Mouse (Mus musculus): ENCODE results near the gene Leo1. TPM values are rescaled to one million over a fixed set of nuclear protein-coding genes. Genes with fewer than 3 reads are reported as not detected.

Leo1 gene
- total and polyA plus RNA-seq, 3 experiments, result 43.1 to 60.7 (median 49.9) TPM

- dilution Hi-C loops (cut with MboI; ENCODE audit: extremely low pct_ligation_motif_present, extremely low pct_unique_long_range_greater_than_20kb, low sequenced_read_pairs), result no loop called here
Measured at GRCm38 (mm10) chr9:75455684-75456083, 14.4 kb downstream of the Leo1 start.

GRCm38 (mm10) chr9:75463050-75463660 lies 21.8 kb downstream of the Leo1 start:
- DNase-seq (ENCODE audit: extremely low read depth), result peak; percentile 48
- TF ChIP-seq MAFK (IDR thresholded peaks at IDR 0.05; ENCODE audit: insufficient replicate concordance, low read length), result no peak
- TF ChIP-seq TCF12 (IDR thresholded peaks at IDR 0.05; ENCODE audit: low read depth, low read length), result no peak
- TF ChIP-seq USF1 (IDR thresholded peaks at IDR 0.05; ENCODE audit: low read depth, low read length), result no peak
- TF ChIP-seq POLR2AphosphoS2 (IDR thresholded peaks at IDR 0.05; ENCODE audit: low read depth, low read length), result no peak
- TF ChIP-seq KAT2A (IDR thresholded peaks at IDR 0.05; ENCODE audit: insufficient replicate concordance, low read length), result no peak
- TF ChIP-seq GABPA (IDR thresholded peaks at IDR 0.05; ENCODE audit: insufficient replicate concordance, low read depth, low read length), result no peak
- TF ChIP-seq UBTF (IDR thresholded peaks at IDR 0.05; ENCODE audit: low read depth, low read length), result no peak
- TF ChIP-seq EP300 (IDR thresholded peaks at IDR 0.05; ENCODE audit: low read length), result no peak
- H3K27ac ChIP-seq (ENCODE audit: insufficient read depth, low read depth), result 0 out of 2 replicates have a peak overlapping the region, but pooled peaks have one; percentile 27
- in situ Hi-C loops (cut with MboI; ENCODE audit: low pct_ligation_motif_present, low pct_unique_long_range_greater_than_20kb, low sequenced_read_pairs) (no loop called here), dilution Hi-C loops (cut with MboI; ENCODE audit: extremely low pct_ligation_motif_present, extremely low pct_unique_long_range_greater_than_20kb, low sequenced_read_pairs) (no loop called here)
- H3K36me3 ChIP-seq (replicated peaks in 1 of 2; ENCODE audit: control insufficient read depth in 1 of 2, insufficient read depth in 1 of 2, low read length in 1 of 2), result peaks cover 70 to 92% of the 10 kb centered on the region in 2 experiments
- peaks cover 4 to 40% of the 10 kb centered on the region in 2 experiments for H3K4me1 ChIP-seq (ENCODE audit: control insufficient read depth in 1 of 2, insufficient read depth in 2 of 2)
- no peak overlapping the region for H3K4me2 ChIP-seq (ENCODE audit: insufficient read depth, low read depth, poor library complexity, severe bottlenecking)
- H3K27me3 ChIP-seq (replicated peaks), result no peaks in the 10 kb centered on the region
- H3K4me3 ChIP-seq (replicated peaks in 1 of 3; ENCODE audit: low read depth in 2 of 3, low read length in 2 of 3, poor library complexity in 1 of 3), result no peak overlapping the region
- peaks cover 2% of the 10 kb centered on the region for H3K79me2 ChIP-seq (replicated peaks; ENCODE audit: control insufficient read depth, extremely low read depth, insufficient read depth, poor library complexity, severe bottlenecking)
- no peaks in the 10 kb centered on the region for H3K9me3 ChIP-seq (replicated peaks; ENCODE audit: low read length)
- H3K9ac ChIP-seq (ENCODE audit: insufficient read depth, low read depth), result no peak overlapping the region

More at GRCm38 (mm10) chr9:75455684-75456083, 14.4 kb downstream of the Leo1 start:
- H3K4me1 ChIP-seq (ENCODE audit: control insufficient read depth in 1 of 2, insufficient read depth in 2 of 2), result peaks cover 18 to 43% of the 10 kb centered on the region in 2 experiments
- 0 out of 2 replicates have a peak overlapping the region, but pooled peaks have one; percentile 8 for H3K4me2 ChIP-seq (ENCODE audit: insufficient read depth, low read depth, poor library complexity, severe bottlenecking)
- H3K27me3 ChIP-seq (replicated peaks), result no peaks in the 10 kb centered on the region
- H3K9me3 ChIP-seq (replicated peaks; ENCODE audit: low read length), result peaks cover 9% of the 10 kb centered on the region
- no peak overlapping the region for H3K4me3 ChIP-seq (replicated peaks in 1 of 3; ENCODE audit: low read depth in 2 of 3, low read length in 2 of 3, poor library complexity in 1 of 3)
- no peaks in the 10 kb centered on the region; the same call in 1 of the 2 replicates for H3K79me2 ChIP-seq (replicated peaks; ENCODE audit: control insufficient read depth, extremely low read depth, insufficient read depth, poor library complexity, severe bottlenecking)
- in situ Hi-C loops (cut with MboI; ENCODE audit: low pct_ligation_motif_present, low pct_unique_long_range_greater_than_20kb, low sequenced_read_pairs), result no loop called here
- peaks cover 69 to 76% of the 10 kb centered on the region in 2 experiments for H3K36me3 ChIP-seq (replicated peaks in 1 of 2; ENCODE audit: control insufficient read depth in 1 of 2, insufficient read depth in 1 of 2, low read length in 1 of 2)
- TF ChIP-seq NELFE (IDR thresholded peaks at IDR 0.05; ENCODE audit: low read depth, low read length), result no peak
- no peak for TF ChIP-seq TCF12 (IDR thresholded peaks at IDR 0.05; ENCODE audit: low read depth, low read length)
- TF ChIP-seq IRF4 (IDR thresholded peaks at IDR 0.05; ENCODE audit: low read depth, low read length), result no peak
- TF ChIP-seq ETS1 (conservative IDR thresholded peaks at IDR 0.05; ENCODE audit: low read depth, low read length), result no peak
- TF ChIP-seq MAZ (IDR thresholded peaks at IDR 0.05; ENCODE audit: low read depth, low read length), result no peak
- no peak for TF ChIP-seq ZKSCAN1 (IDR thresholded peaks at IDR 0.05; ENCODE audit: borderline replicate concordance, low read depth, low read length)
- TF ChIP-seq SMC3 (IDR thresholded peaks at IDR 0.05; ENCODE audit: low read depth, low read length), result no peak
- TF ChIP-seq MYC (IDR thresholded peaks at IDR 0.05; ENCODE audit: low read depth, low read length), result no peak
- TF ChIP-seq ZMIZ1 (IDR thresholded peaks at IDR 0.05; ENCODE audit: low read depth, low read length), result no peak
- no peak for TF ChIP-seq MXI1 (IDR thresholded peaks at IDR 0.05; ENCODE audit: low read depth, low read length)
- TF ChIP-seq RCOR1 (conservative IDR thresholded peaks at IDR 0.05; ENCODE audit: low read depth, low read length), result no peak
- TF ChIP-seq CHD1 (IDR thresholded peaks at IDR 0.05; ENCODE audit: low read depth, low read length), result no peak
- no peak for TF ChIP-seq ELF1 (IDR thresholded peaks at IDR 0.05; ENCODE audit: low read depth, low read length)
- TF ChIP-seq MEF2A (IDR thresholded peaks at IDR 0.05; ENCODE audit: borderline replicate concordance, low read depth, low read length), result no peak
- no peak for TF ChIP-seq MAX (IDR thresholded peaks at IDR 0.05; ENCODE audit: low read length)
- TF ChIP-seq RAD21 (IDR thresholded peaks at IDR 0.05; ENCODE audit: low read depth, low read length), result no peak
- TF ChIP-seq NRF1 (IDR thresholded peaks at IDR 0.05; ENCODE audit: low read depth, low read length), result no peak
- TF ChIP-seq BHLHE40 (IDR thresholded peaks at IDR 0.05; ENCODE audit: low read depth, low read length), result no peak
- no peak for TF ChIP-seq KAT2A (IDR thresholded peaks at IDR 0.05; ENCODE audit: insufficient replicate concordance, low read length)
- no peak for TF ChIP-seq E2F4 (IDR thresholded peaks at IDR 0.05; ENCODE audit: insufficient replicate concordance, low read depth, low read length)
- H3K27ac ChIP-seq (ENCODE audit: insufficient read depth, low read depth), result peak overlapping the region; percentile 33; the same call in 1 of the 2 replicates
- no peak overlapping the region for H3K9ac ChIP-seq (ENCODE audit: insufficient read depth, low read depth)
- peak; percentile 58 for DNase-seq (ENCODE audit: extremely low read depth)
